Mouse (Mus musculus): ENCODE measurements around the gene Zmynd19. TPM values are rescaled to one million over a fixed set of nuclear protein-coding genes. Genes with fewer than 3 reads are reported as not detected.

Zmynd19 gene
- 10.4 and 18.2 TPM in 2 replicates for polyA plus RNA-seq (2015; fragmentation: Nextera tagmentation; extraction: Ambion mirVana)

DNA sequence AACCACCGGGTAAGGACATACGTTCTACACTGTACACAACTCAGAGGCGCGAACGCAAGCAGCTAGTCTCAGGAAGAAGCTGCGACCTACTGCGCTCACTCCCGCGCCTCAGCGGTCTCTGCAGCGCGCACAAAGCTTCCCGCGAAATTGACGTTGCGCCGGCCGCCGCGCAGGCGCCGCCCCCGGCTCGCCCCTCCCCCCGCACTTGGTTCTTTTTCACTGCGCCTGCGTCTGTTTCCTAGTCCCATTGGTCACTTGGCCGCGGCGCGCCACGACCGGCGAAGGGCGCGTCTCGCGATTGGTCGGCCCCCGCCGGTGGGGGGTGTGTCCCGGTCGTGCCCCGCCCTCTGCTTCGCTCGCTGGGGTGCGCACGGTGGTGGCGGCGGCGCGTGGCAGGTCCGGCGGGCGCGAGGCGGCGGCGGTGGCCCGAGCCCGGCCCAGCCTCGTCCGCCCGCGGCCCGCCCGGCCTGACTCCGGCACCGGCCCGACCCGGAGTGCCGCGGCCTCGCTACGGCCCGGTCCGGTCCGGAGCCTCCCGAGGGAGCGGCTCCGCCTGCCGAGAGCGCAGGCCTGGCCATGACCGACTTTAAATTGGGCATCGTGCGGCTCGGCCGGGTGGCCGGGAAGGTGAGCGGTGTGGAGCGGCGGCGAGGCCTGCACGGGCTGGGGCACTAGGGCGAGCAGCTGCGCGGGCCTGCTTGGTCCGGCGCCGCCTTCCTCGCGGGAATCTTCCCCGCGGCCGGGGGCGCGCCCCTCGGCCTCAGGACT lies at the start of gene Zmynd19:
Zmynd19 (plus strand) TSS at position 372 of the 768 bp plus-strand sequence.
- Histone ChIP-seq H3K27me3 (no peaks in the 10 kb centered on the region), H3K27ac (peak within 1 kb of the TSS; percentile 55; the same call in 1 of the 2 replicates), H3K9me3 (no peaks in the 10 kb centered on the region), H3K9ac (peak within 1 kb of the TSS; percentile 95), H3K36me3 (peaks cover 29% of the 10 kb centered on the region), H3K4me1 (peaks cover 14% of the 10 kb centered on the region), H3K4me3 (peak within 1 kb of the TSS; percentile 100), H3K4me2 (peak within 1 kb of the TSS; percentile 84)
- peak; percentile 95 for ATAC-seq (ENCODE audit: insufficient number of reproducible peaks, low FRiP score, low TSS enrichment, low read depth)
- under 1% methylated on average over 89 of the region's 108 CpGs for WGBS

- Histone ChIP-seq H3K9ac (no peak overlapping the region), H3K4me3 (no peak overlapping the region), H3K4me1 (peaks cover 14% of the 10 kb centered on the region; the same call in 1 of the 2 replicates), H3K36me3 (no peaks in the 10 kb centered on the region), H3K9me3 (no peaks in the 10 kb centered on the region), H3K4me2 (no peak overlapping the region), H3K27ac (0 out of 2 replicates have a peak overlapping the region, but pooled peaks have one; percentile 7), H3K27me3 (no peaks in the 10 kb centered on the region)
- no peak for ATAC-seq (ENCODE audit: insufficient number of reproducible peaks, low FRiP score, low TSS enrichment, low read depth)
- 52% methylated on average over 5 of the region's 5 CpGs for WGBS
These were observed 48.5 kb upstream of the Zmynd19 start for GRCm38 (mm10) chr2:24901055-24901454.

GRCm38 (mm10) chr2:24902999-24903398 lies 46.6 kb upstream of the Zmynd19 start:
- Histone ChIP-seq H3K4me2 (no peak overlapping the region), H3K9me3 (no peaks in the 10 kb centered on the region), H3K36me3 (no peaks in the 10 kb centered on the region), H3K4me3 (no peak overlapping the region), H3K27ac (no peak overlapping the region), H3K4me1 (peaks cover 14% of the 10 kb centered on the region; the same call in 1 of the 2 replicates), H3K27me3 (no peaks in the 10 kb centered on the region), H3K9ac (no peak overlapping the region)
- no peak for ATAC-seq (ENCODE audit: insufficient number of reproducible peaks, low FRiP score, low TSS enrichment, low read depth)
- WGBS: 80% methylated on average over 6 of the region's 6 CpGs

- H3K27me3 ChIP-seq: no peaks in the 10 kb centered on the region
- H3K4me2 ChIP-seq: no peak overlapping the region
- peaks cover 14% of the 10 kb centered on the region; the same call in 1 of the 2 replicates for H3K4me1 ChIP-seq
- H3K27ac ChIP-seq: no peak overlapping the region
- no peak overlapping the region for H3K9ac ChIP-seq
- 83% methylated on average over 11 of the region's 11 CpGs for WGBS
- H3K4me3 ChIP-seq: no peak overlapping the region
- H3K9me3 ChIP-seq: no peaks in the 10 kb centered on the region
- peaks cover 4% of the 10 kb centered on the region; the same call in 1 of the 2 replicates for H3K36me3 ChIP-seq
- no peak for ATAC-seq (ENCODE audit: insufficient number of reproducible peaks, low FRiP score, low TSS enrichment, low read depth)
These were observed 44.6 kb upstream of the Zmynd19 start for GRCm38 (mm10) chr2:24904823-24905652.

GRCm38 (mm10) chr2:24905653-24906155 lies 43.9 kb upstream of the Zmynd19 start:
- H3K4me2 ChIP-seq: no peak overlapping the region
- no peak overlapping the region for H3K4me3 ChIP-seq
- peaks cover 8% of the 10 kb centered on the region; the same call in 1 of the 2 replicates for H3K36me3 ChIP-seq
- H3K9me3 ChIP-seq: no peaks in the 10 kb centered on the region
- no peak overlapping the region for H3K9ac ChIP-seq
- H3K4me1 ChIP-seq: peaks cover 14% of the 10 kb centered on the region; the same call in 1 of the 2 replicates
- H3K27me3 ChIP-seq: no peaks in the 10 kb centered on the region
- WGBS: 36% methylated on average over 2 of the region's 2 CpGs
- peak overlapping the region; percentile 38; the same call in 1 of the 2 replicates for H3K27ac ChIP-seq
- ATAC-seq (ENCODE audit: insufficient number of reproducible peaks, low FRiP score, low TSS enrichment, low read depth): no peak

DNA sequence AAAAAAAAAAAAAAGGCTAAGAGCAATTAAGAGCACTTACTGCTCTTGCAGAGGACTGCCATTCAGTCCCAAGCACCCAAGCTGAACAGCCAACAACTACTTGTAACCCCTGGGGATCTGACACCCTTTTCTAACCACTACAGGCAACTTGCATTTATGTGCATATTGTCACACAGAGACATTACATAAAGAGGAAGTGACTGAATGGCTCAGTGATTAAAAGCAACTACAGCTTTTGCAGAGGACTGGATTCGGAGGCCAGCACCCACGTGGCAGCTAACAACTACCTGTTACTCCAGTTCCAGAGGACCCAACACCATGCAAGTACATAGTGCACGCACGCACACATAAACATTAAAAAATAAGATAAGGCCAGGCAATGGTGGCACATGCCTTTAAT lies 39.1 kb upstream of the Zmynd19 start:
- no peak for ATAC-seq (ENCODE audit: insufficient number of reproducible peaks, low FRiP score, low TSS enrichment, low read depth)
- H3K4me1 ChIP-seq: peaks cover 5% of the 10 kb centered on the region; the same call in 1 of the 2 replicates
- no peaks in the 10 kb centered on the region for H3K9me3 ChIP-seq
- no peak overlapping the region for H3K9ac ChIP-seq
- no peak overlapping the region for H3K27ac ChIP-seq
- peaks cover 11% of the 10 kb centered on the region; the same call in 1 of the 2 replicates for H3K36me3 ChIP-seq
- no peak overlapping the region for H3K4me3 ChIP-seq
- no peaks in the 10 kb centered on the region for H3K27me3 ChIP-seq
- H3K4me2 ChIP-seq: no peak overlapping the region
- 86% methylated on average over 4 of the region's 4 CpGs for whole genome bisulfite sequencing

GRCm38 (mm10) chr2:24912189-24912588 lies 37.4 kb upstream of the Zmynd19 start:
- Histone ChIP-seq H3K4me1 (no peaks in the 10 kb centered on the region), H3K9ac (no peak overlapping the region), H3K4me3 (no peak overlapping the region), H3K27ac (no peak overlapping the region), H3K36me3 (peaks cover 11% of the 10 kb centered on the region; the same call in 1 of the 2 replicates), H3K27me3 (no peaks in the 10 kb centered on the region), H3K4me2 (no peak overlapping the region), H3K9me3 (no peaks in the 10 kb centered on the region)
- 96% methylated on average over 4 of the region's 4 CpGs for WGBS
- no peak for ATAC-seq (ENCODE audit: insufficient number of reproducible peaks, low FRiP score, low TSS enrichment, low read depth)

DNA sequence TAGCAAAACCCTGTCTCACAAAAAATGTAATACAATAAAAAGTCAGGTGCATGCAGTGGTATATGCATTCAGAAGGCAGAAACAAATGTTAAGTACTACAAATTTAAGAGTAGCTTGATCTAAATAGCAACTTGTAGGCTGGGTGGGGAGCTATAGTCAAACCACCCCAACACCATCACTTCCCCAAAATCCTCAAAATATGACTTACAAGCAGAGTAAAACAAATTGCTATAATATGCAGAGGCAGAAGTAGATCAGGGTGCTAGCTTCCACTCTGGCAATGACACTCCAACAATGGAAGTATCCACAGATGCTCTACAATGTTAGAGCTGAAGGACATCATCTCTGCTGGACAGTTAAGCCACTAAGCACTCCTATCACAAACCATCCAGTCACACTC lies 37.0 kb upstream of the Zmynd19 start:
- Histone ChIP-seq H3K36me3 (peaks cover 11% of the 10 kb centered on the region; the same call in 1 of the 2 replicates), H3K9me3 (no peaks in the 10 kb centered on the region), H3K4me2 (no peak overlapping the region)

GRCm38 (mm10) chr2:24914762-24915161 lies 34.8 kb upstream of the Zmynd19 start:
- peaks cover 9% of the 10 kb centered on the region for H3K4me1 ChIP-seq
- H3K9me3 ChIP-seq: no peaks in the 10 kb centered on the region
- H3K4me2 ChIP-seq: no peak overlapping the region
- H3K9ac ChIP-seq: no peak overlapping the region
- ATAC-seq (ENCODE audit: insufficient number of reproducible peaks, low FRiP score, low TSS enrichment, low read depth): no peak
- no peak overlapping the region for H3K27ac ChIP-seq
- H3K27me3 ChIP-seq: no peaks in the 10 kb centered on the region
- peaks cover 9% of the 10 kb centered on the region; the same call in 1 of the 2 replicates for H3K36me3 ChIP-seq
- no peak overlapping the region for H3K4me3 ChIP-seq
- whole genome bisulfite sequencing: 85% methylated on average over 3 of the region's 3 CpGs

More for the DNA sequence above, 37.0 kb upstream of the Zmynd19 start:
- ATAC-seq (ENCODE audit: insufficient number of reproducible peaks, low FRiP score, low TSS enrichment, low read depth): no peak
- Histone ChIP-seq H3K9ac (no peak overlapping the region), H3K27ac (no peak overlapping the region), H3K4me3 (no peak overlapping the region), H3K27me3 (no peaks in the 10 kb centered on the region), H3K4me1 (peaks cover 2% of the 10 kb centered on the region)

- under 1% methylated on average over 99 of the region's 112 CpGs for WGBS
- Histone ChIP-seq H3K9me3 (no peaks in the 10 kb centered on the region), H3K27me3 (no peaks in the 10 kb centered on the region), H3K4me2 (peak within 1 kb of the TSS; percentile 55), H3K9ac (peak within 1 kb of the TSS; percentile 96), H3K36me3 (no peaks in the 10 kb centered on the region), H3K4me1 (peaks cover 9% of the 10 kb centered on the region), H3K4me3 (peak within 1 kb of the TSS; percentile 92), H3K27ac (peak within 1 kb of the TSS; percentile 94)
- ATAC-seq (ENCODE audit: insufficient number of reproducible peaks, low FRiP score, low TSS enrichment, low read depth): peak; percentile 97
These were observed 30.4 kb upstream of the Zmynd19 start, which contains the start of gene Ehmt1 for GRCm38 (mm10) chr2:24918930-24919838. Gene Ehmt1 (minus strand): TSS chr2:24919614.

- peak; percentile 16; the same call in 1 of the 2 replicates for ATAC-seq (ENCODE audit: insufficient number of reproducible peaks, low FRiP score, low TSS enrichment, low read depth)
- Histone ChIP-seq H3K4me3 (peak overlapping the region; percentile 92), H3K36me3 (no peaks in the 10 kb centered on the region), H3K9me3 (no peaks in the 10 kb centered on the region), H3K4me2 (peak overlapping the region; percentile 55), H3K27me3 (no peaks in the 10 kb centered on the region), H3K4me1 (peaks cover 9% of the 10 kb centered on the region), H3K27ac (peak overlapping the region; percentile 94), H3K9ac (peak overlapping the region; percentile 51)
- 8% methylated on average over 8 of the region's 8 CpGs for WGBS
These were observed 29.8 kb upstream of the Zmynd19 start for GRCm38 (mm10) chr2:24919839-24920175.
